Mouse (Mus musculus) E14TG2a.4 (cell line): ENCODE results near the gene Dock7.

ENCODE experiments used
- H3K27me3 ChIP-seq: 2 replicates; pipeline ENCODE4 v1.6.1; 2014; ENCODE audit warnings: low read length, control low read depth; ENCODE audit not compliant: insufficient read depth
- H3K36me3 ChIP-seq: 2 replicates; pipeline ENCODE4 v1.6.1; 2014; ENCODE audit warnings: low read length, control low read depth; ENCODE audit not compliant: insufficient read depth
- H3K4me1 ChIP-seq: replicated peaks from 2 replicates; pipeline ENCODE4 v1.6.1; 2014; ENCODE audit warnings: low read depth, low read length, control low read depth
- H3K4me3 ChIP-seq: replicated peaks from 2 replicates; pipeline ENCODE4 v1.5.1; 2014; ENCODE audit warnings: mild to moderate bottlenecking, low read length
- H3K9me3 ChIP-seq: 2 replicates; pipeline ENCODE4 v1.6.1; 2014; ENCODE audit warnings: low read length, control low read depth
- CTCF ChIP-seq: conservative IDR thresholded peaks from 2 replicates; pipeline ENCODE4 v1.5.1; 2014; ENCODE audit warnings: low read length
- NANOG ChIP-seq: IDR thresholded peaks from 2 replicates; pipeline ENCODE4 v1.6.1; 2014; ENCODE audit warnings: borderline replicate concordance, low read length, mixed read lengths
- POU5F1 ChIP-seq: IDR thresholded peaks from 2 replicates; pipeline ENCODE4 v1.6.1; 2014; ENCODE audit warnings: low read length, borderline replicate concordance

The Dock7 gene

DNA sequence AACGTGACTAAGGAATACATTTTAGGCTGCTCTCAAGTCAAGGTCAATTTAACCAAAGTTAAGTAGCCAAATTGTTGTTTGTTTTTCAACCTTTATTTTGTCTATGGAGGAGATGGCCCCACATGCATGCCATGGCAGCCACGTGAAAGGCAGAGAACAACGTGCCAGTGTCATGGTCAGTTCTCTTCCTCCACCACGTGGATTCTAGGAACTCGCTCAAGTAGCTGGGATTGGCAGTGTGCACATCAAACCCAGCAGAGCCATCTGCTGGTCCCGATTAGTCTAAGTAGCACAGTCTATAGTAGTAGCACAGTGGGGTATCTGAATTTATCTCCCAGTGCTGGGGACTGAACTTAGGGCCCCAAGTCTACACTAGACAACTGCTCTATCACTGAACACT is 51.9 kb downstream of the Dock7 start:
- Histone ChIP-seq H3K4me1 (no peaks in the 10 kb centered on the region), H3K27me3 (no peaks in the 10 kb centered on the region), H3K9me3 (no peaks in the 10 kb centered on the region), H3K36me3 (no peaks in the 10 kb centered on the region), H3K4me3 (no peak overlapping the region)
- no peak for TF ChIP-seq POU5F1
- TF ChIP-seq NANOG = no peak
- TF ChIP-seq CTCF = no peak

DNA sequence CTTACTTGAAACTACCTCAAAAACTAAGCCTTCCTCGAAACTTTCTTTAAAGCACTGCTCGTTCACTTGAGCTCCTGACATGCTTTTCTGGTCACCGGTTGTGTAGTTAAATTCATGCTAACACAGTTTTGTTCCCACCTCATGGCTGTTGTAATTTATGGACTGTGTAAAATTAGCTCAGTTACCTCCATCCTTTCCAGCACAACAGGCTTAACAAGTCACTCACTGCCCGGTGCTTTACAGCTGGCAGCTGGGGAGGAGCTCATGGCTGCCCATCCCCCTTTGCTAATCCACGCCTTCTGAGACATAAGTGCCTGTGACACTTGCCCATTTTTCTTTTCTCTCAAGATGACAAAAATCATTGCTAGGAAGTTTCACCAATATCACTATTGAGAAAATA is 56.2 kb downstream of the Dock7 start:
- Histone ChIP-seq H3K4me1 (peaks cover under 1% of the 10 kb centered on the region; the same call in 1 of the 2 replicates), H3K4me3 (no peak overlapping the region), H3K27me3 (no peaks in the 10 kb centered on the region), H3K9me3 (no peaks in the 10 kb centered on the region), H3K36me3 (no peaks in the 10 kb centered on the region)
- no peak for TF ChIP-seq CTCF
- no peak for TF ChIP-seq POU5F1
- no peak for TF ChIP-seq NANOG

GRCm38 (mm10) chr4:99048581-99048980 is 72.1 kb downstream of the Dock7 start:
- Histone ChIP-seq H3K4me3 (no peak overlapping the region), H3K27me3 (no peaks in the 10 kb centered on the region), H3K4me1 (no peaks in the 10 kb centered on the region), H3K9me3 (no peaks in the 10 kb centered on the region), H3K36me3 (no peaks in the 10 kb centered on the region)
- TF ChIP-seq NANOG = no peak
- no peak for TF ChIP-seq CTCF
- TF ChIP-seq POU5F1 = no peak

DNA sequence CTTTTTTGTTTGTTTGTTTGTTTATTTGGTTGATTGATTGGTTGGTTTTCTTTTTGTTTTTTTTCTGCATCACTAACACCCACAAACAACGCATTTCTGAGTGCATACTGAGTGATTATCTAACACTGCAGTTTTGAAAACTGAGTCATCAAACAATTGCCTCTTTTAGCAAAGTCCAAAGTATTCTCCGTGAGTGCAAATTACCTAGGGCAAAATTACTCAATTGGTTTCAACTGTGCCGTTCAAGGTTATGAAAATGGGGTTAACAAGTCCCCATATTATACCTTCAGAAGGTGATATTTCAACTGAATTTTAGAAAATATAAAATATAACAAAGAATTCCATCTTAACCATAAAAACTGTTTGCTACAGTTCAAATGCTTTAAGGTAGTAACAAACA is 74.2 kb downstream of the Dock7 start:
- Histone ChIP-seq H3K4me1 (no peaks in the 10 kb centered on the region), H3K36me3 (no peaks in the 10 kb centered on the region), H3K4me3 (no peak overlapping the region), H3K9me3 (no peaks in the 10 kb centered on the region), H3K27me3 (no peaks in the 10 kb centered on the region)
- TF ChIP-seq POU5F1 = no peak

- no peaks in the 10 kb centered on the region for H3K27me3 ChIP-seq
- no peaks in the 10 kb centered on the region for H3K36me3 ChIP-seq
- no peaks in the 10 kb centered on the region for H3K4me1 ChIP-seq
- no peak overlapping the region for H3K4me3 ChIP-seq
- H3K9me3 ChIP-seq = no peaks in the 10 kb centered on the region
- TF ChIP-seq POU5F1 (no peak), CTCF (no peak), NANOG (no peak)
These were observed 75.9 kb downstream of the Dock7 start for GRCm38 (mm10) chr4:99044854-99045253.

GRCm38 (mm10) chr4:99032921-99033320 is 87.8 kb downstream of the Dock7 start:
- Histone ChIP-seq H3K9me3 (no peaks in the 10 kb centered on the region), H3K27me3 (no peaks in the 10 kb centered on the region), H3K4me1 (no peaks in the 10 kb centered on the region), H3K4me3 (no peak overlapping the region), H3K36me3 (no peaks in the 10 kb centered on the region)
- TF ChIP-seq CTCF (no peak), NANOG (no peak), POU5F1 (no peak)

- H3K27me3 ChIP-seq = no peaks in the 10 kb centered on the region
- H3K4me3 ChIP-seq = no peak within 1 kb of the TSS
These were observed 90.0 kb downstream of the Dock7 start, which contains the start of gene Angptl3 for GRCm38 (mm10) chr4:99030686-99031085. Angptl3 (plus strand) TSS chr4:99030954.

DNA sequence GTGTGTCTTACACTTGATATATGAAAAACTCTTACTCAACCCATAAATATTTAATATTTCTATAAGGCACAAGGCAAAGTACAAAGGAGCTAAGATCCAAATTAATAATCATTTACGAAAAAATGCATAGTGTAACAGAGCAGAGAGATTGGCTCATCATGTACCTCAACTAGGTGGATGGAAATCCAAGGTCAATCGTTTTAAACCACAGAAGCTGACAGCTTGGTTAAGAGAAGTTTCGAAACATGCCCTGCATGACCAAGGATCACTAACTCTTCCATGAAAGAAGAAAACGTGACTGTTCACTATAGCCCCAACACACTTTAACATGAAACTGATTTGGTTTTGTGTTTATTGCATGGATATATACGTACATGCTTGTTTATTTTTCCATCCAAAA is 92.3 kb downstream of the Dock7 start:
- H3K27me3 ChIP-seq = no peaks in the 10 kb centered on the region
- H3K36me3 ChIP-seq = no peaks in the 10 kb centered on the region
- H3K4me1 ChIP-seq = no peaks in the 10 kb centered on the region
- no peak for TF ChIP-seq POU5F1
- TF ChIP-seq CTCF = no peak
- TF ChIP-seq NANOG = no peak
- H3K4me3 ChIP-seq = no peak overlapping the region
- no peaks in the 10 kb centered on the region for H3K9me3 ChIP-seq

More at GRCm38 (mm10) chr4:99030686-99031085, 90.0 kb downstream of the Dock7 start, which contains the start of gene Angptl3:
- no peaks in the 10 kb centered on the region for H3K9me3 ChIP-seq
- H3K36me3 ChIP-seq = no peaks in the 10 kb centered on the region
- no peak for TF ChIP-seq CTCF
- TF ChIP-seq NANOG = no peak
- TF ChIP-seq POU5F1 = no peak
- H3K4me1 ChIP-seq = no peaks in the 10 kb centered on the region

- Histone ChIP-seq H3K9me3 (no peaks in the 10 kb centered on the region), H3K4me1 (no peaks in the 10 kb centered on the region), H3K4me3 (no peak overlapping the region), H3K36me3 (no peaks in the 10 kb centered on the region), H3K27me3 (no peaks in the 10 kb centered on the region)
- no peak for TF ChIP-seq CTCF
- TF ChIP-seq NANOG = no peak
- no peak for TF ChIP-seq POU5F1
These were observed 98.5 kb downstream of the Dock7 start for GRCm38 (mm10) chr4:99022221-99022620.
